8 mouse cellular contexts compared by ENCODE assay signal in the genomic region with DNA sequence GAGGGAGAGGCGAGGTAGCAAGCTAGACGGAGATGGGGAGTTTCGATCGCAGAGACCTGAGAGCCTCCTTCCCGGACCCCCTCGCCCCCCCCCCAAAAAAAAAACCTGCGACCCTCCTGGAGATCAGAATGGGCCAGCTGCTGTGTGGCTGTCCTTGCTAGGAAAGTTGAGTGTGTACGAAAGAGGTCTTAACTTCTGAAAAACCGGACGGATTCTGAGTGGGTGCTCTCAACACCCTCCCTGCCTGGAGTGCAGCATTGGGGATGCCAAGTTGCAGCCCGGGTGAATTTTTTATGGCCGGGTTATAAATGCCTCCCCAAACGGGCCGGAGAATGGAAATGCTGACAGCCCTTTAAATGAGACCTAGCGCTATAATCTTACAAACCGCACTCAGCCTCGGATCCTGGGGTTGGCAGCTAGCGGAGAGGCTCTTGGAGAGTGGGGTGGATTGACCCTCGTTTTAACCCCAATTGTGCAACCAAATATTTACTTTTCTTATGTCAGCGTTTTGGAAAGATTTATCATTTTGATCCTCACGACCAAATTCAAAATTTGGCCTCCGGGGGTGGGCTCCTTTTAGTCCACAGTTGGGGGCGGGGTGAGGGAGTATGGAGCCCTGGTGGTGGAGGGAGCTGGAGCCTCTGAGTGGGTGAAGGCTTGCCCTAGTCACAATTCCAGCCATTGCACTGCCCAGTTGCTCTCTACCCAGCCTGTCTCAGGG. TPM values are rescaled to one million over a fixed set of nuclear protein-coding genes. Genes with fewer than 3 reads are reported as not detected.
DNase-seq lines count a peak whose midpoint lies in the region; ATAC-seq lines count a peak whose summit lies in the region.

No protein-coding gene starts in this region.

- WGBS in heart, embryonic 13.5 days: 2% methylated on average over 23 of the region's 23 CpGs
- WGBS in limb, embryonic 15.5 days: 2% methylated on average over 23 of the region's 23 CpGs
- WGBS in neural tube, embryonic 15.5 days: 1% methylated on average over 23 of the region's 23 CpGs

- no peak overlapping the region for H3K27ac ChIP-seq in brown adipose tissue, adult 24 weeks (replicated peaks; ENCODE audit: low read depth, low read length)
- peak overlapping the region; percentile 59; the same call in 1 of the 2 replicates for H3K27ac ChIP-seq in heart, embryonic 13.5 days (replicated peaks)
- H3K27ac ChIP-seq in limb, embryonic 15.5 days: peak overlapping the region; percentile 82; the same call in 1 of the 2 replicates
- no peak overlapping the region for H3K27ac ChIP-seq in neural tube, embryonic 15.5 days (replicated peaks)

- peak overlapping the region; percentile 84 for H3K9ac ChIP-seq in heart, embryonic 13.5 days
- peak overlapping the region; percentile 64; the same call in 1 of the 2 replicates for H3K9ac ChIP-seq in limb, embryonic 15.5 days
- peak overlapping the region; percentile 60 for H3K9ac ChIP-seq in neural tube, embryonic 15.5 days (replicated peaks)

- H3K4me3 ChIP-seq in brown adipose tissue, adult 24 weeks (ENCODE audit: insufficient read depth, low read depth, low read length): peak overlapping the region; percentile 84
- peak overlapping the region; percentile 77 for H3K4me3 ChIP-seq in heart, embryonic 13.5 days
- H3K4me3 ChIP-seq in limb, embryonic 15.5 days: peak overlapping the region; percentile 74
- H3K4me3 ChIP-seq in neural tube, embryonic 15.5 days (replicated peaks): peak overlapping the region; percentile 62

- peak overlapping the region; percentile 94 for H3K4me2 ChIP-seq in heart, embryonic 13.5 days
- peak overlapping the region; percentile 90 for H3K4me2 ChIP-seq in limb, embryonic 15.5 days
- peak overlapping the region; percentile 99 for H3K4me2 ChIP-seq in neural tube, embryonic 15.5 days

- peaks cover 3% of the 10 kb centered on the region; the same call in 1 of the 2 replicates for H3K4me1 ChIP-seq in brown adipose tissue, adult 24 weeks (ENCODE audit: control insufficient read depth, insufficient read depth, insufficient read length, low read length)
- H3K4me1 ChIP-seq in heart, embryonic 13.5 days: peaks cover 50% of the 10 kb centered on the region
- peaks cover 61% of the 10 kb centered on the region for H3K4me1 ChIP-seq in limb, embryonic 15.5 days
- H3K4me1 ChIP-seq in neural tube, embryonic 15.5 days: peaks cover 42% of the 10 kb centered on the region

- peaks cover 36% of the 10 kb centered on the region for H3K27me3 ChIP-seq in heart, embryonic 13.5 days (replicated peaks)
- peaks cover 25% of the 10 kb centered on the region for H3K27me3 ChIP-seq in limb, embryonic 15.5 days
- peaks cover 66% of the 10 kb centered on the region for H3K27me3 ChIP-seq in neural tube, embryonic 15.5 days (replicated peaks)

- no peaks in the 10 kb centered on the region for H3K36me3 ChIP-seq in heart, embryonic 13.5 days
- H3K36me3 ChIP-seq in limb, embryonic 15.5 days: no peaks in the 10 kb centered on the region
- H3K36me3 ChIP-seq in neural tube, embryonic 15.5 days: no peaks in the 10 kb centered on the region

- ATAC-seq in heart, embryonic 13.5 days (ENCODE audit: extremely low read depth, insufficient number of reproducible peaks, low FRiP score, low TSS enrichment): no peak
- no peak for ATAC-seq in limb, embryonic 15.5 days (ENCODE audit: insufficient number of reproducible peaks, low FRiP score, low TSS enrichment, low read depth)
- ATAC-seq in neural tube, embryonic 15.5 days (ENCODE audit: low FRiP score): no peak
- no peak for ATAC-seq in erythroblast, adult 5-6 weeks (replicated peaks; ENCODE audit: low FRiP score, poor library complexity, severe bottlenecking)

- peak; percentile 33 for DNase-seq in embryo, embryonic 10 days (ENCODE audit: low spot score)
- no peak for DNase-seq in embryo, embryonic 9.5 days (ENCODE audit: extremely low spot score)
- DNase-seq in layer of hippocampus, postnatal 25 days (ENCODE audit: extremely low spot score in 1 of 2, low spot score in 1 of 2): no peak

- no peaks in the 10 kb centered on the region for H3K9me3 ChIP-seq in heart, embryonic 13.5 days
- no peaks in the 10 kb centered on the region for H3K9me3 ChIP-seq in limb, embryonic 15.5 days
- no peaks in the 10 kb centered on the region for H3K9me3 ChIP-seq in neural tube, embryonic 15.5 days (replicated peaks)

RNA-seq across cellular contexts. Expression of a gene that starts 1.2 kb away (rescaled TPM):
- polyA plus RNA-seq in brown adipose tissue, adult 24 weeks (2012; ENCODE audit: insufficient read depth, insufficient read length, missing spikeins): 7.4 and 11.3 TPM in 2 replicates
- 11.1 and 12.5 TPM in 2 replicates for polyA plus RNA-seq in heart, embryonic 13.5 days (2015; fragmentation: Nextera tagmentation; extraction: Ambion mirVana)
- polyA plus RNA-seq in limb, embryonic 15.5 days (2015; fragmentation: Nextera tagmentation; extraction: Ambion mirVana): 18.2 and 20.8 TPM in 2 replicates
- 20.6 and 26.2 TPM in 2 replicates for polyA plus RNA-seq in neural tube, embryonic 15.5 days (2015; fragmentation: Nextera tagmentation; extraction: Ambion mirVana)
- not detected in 2 replicates for total RNA-seq in erythroblast, adult 5-6 weeks (2015; ENCODE audit: low replicate concordance)
- 0.14 TPM in 1 of 2 replicates, not detected in the other for total RNA-seq in erythroblast, adult 5-6 weeks (2017; ENCODE audit: low replicate concordance)
- total RNA-seq in layer of hippocampus, postnatal 25 days (2021): 100 to 1,000 TPM in 1 of 2 experiments, 10 to 100 TPM in 1; 86.6 to 115 TPM

Comparison
In these comparisons a context has a peak if more than half of its experiments do, and no peak if none do; other contexts are left out.
1. H3K27ac ChIP-seq: peak in heart, embryonic 13.5 days (single experiment) and limb, embryonic 15.5 days (single experiment); none in brown adipose tissue, adult 24 weeks (single experiment) and neural tube, embryonic 15.5 days (single experiment).
2. Peak in every context shown above with its lines, with median percentiles within 50 percentile points of each other: H3K4me3 ChIP-seq, H3K4me2 ChIP-seq and H3K9ac ChIP-seq.